Mouse (Mus musculus): ENCODE data around the gene Sdcbp2. TPM values are rescaled to one million over a fixed set of nuclear protein-coding genes. Genes with fewer than 3 reads are reported as not detected.
"Not testable (repeated sequence)": the region's sequence is repeated elsewhere in the genome, so short reads cannot be mapped to it uniquely, and the experiment has no call there.

The Sdcbp2 gene
- polyA plus RNA-seq, 1 experiment: 0.41 TPM

DNA sequence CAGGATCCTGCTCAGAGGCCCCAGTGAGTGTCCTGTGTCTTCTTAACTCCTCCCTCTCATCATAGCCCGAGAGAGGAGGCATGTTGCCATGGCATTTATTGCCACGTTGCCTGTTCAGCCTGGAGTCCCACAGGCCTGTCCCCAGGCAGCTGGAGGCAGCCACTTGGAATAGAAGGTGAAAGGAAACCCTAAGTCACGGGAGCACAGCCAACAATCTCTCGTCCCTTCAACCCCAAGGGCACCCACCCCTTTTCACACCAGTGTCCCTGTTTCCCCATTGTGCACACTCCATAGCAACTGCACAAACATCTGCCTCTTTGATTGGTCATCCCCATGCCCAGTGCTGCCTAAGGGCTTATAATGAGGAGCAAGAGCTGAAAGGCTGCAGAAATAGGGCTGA lies 31.2 kb downstream of the Sdcbp2 start:
- H3K36me3 ChIP-seq (ENCODE audit: control insufficient read depth, insufficient read depth): no peaks in the 10 kb centered on the region
- no peak overlapping the region for H3ac ChIP-seq (ENCODE audit: control insufficient read depth, insufficient read length)
- TF ChIP-seq TCF12 (IDR thresholded peaks at IDR 0.05; ENCODE audit: insufficient read depth, poor library complexity, severe bottlenecking) (no peak), POLR2AphosphoS2 (IDR thresholded peaks at IDR 0.05; ENCODE audit: insufficient read length, low read depth) (no peak), MYOG (IDR thresholded peaks at IDR 0.05; ENCODE audit: control insufficient read depth in 1 of 3, insufficient read depth in 1 of 3, insufficient read length in 2 of 3, low read depth in 2 of 3) (no peak), MYOD1 (IDR thresholded peaks at IDR 0.05; ENCODE audit: control insufficient read depth in 1 of 3, insufficient read length in 2 of 3, low read depth in 2 of 3) (no peak)
- no peak overlapping the region for H3K4me3 ChIP-seq
- H3K27me3 ChIP-seq (ENCODE audit: control insufficient read depth, insufficient read depth, insufficient read length): peaks cover 44% of the 10 kb centered on the region
- H3K79me2 ChIP-seq (ENCODE audit: control insufficient read depth, insufficient read depth): no peaks in the 10 kb centered on the region
- no peak overlapping the region for H3K4me2 ChIP-seq (ENCODE audit: low read depth)

DNA sequence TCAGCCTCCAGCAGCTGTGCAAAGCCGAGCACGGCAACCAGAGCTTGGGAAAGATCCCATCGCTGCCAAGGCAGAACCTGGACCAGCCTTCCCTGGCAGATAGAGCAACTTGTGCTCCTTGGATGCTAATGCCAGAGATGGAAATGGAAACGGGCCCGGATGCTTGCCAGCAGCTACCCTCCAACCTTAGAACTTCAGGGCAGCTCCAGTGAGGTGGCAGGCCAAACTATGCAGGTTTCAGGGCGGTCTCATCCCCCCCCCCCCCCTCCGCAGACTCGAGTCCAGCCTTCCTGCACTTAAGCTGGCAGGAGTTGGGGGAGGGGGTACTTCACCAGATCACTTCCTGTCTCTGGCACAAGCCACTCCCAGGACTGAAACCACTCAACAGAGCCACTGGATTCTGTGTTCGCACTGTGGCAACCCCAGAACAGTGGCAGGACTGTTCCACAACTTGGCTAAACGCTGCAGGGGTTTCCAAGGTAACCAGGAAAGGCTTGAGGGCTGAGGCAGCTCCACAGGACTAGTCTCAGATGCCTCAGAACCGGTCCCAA lies 33.1 kb downstream of the Sdcbp2 start:
- Histone ChIP-seq H3K27me3 (ENCODE audit: control insufficient read depth, insufficient read depth, insufficient read length) (peaks cover 30% of the 10 kb centered on the region), H3K36me3 (ENCODE audit: control insufficient read depth, insufficient read depth) (no peaks in the 10 kb centered on the region), H3K4me2 (ENCODE audit: low read depth) (no peak overlapping the region), H3K4me3 (no peak overlapping the region), H3ac (ENCODE audit: control insufficient read depth, insufficient read length) (no peak overlapping the region), H3K79me2 (ENCODE audit: control insufficient read depth, insufficient read depth) (no peaks in the 10 kb centered on the region)
- no peak for TF ChIP-seq POLR2AphosphoS2 (IDR thresholded peaks at IDR 0.05; ENCODE audit: insufficient read length, low read depth)
- peak in 1 of 3 experiments; percentile 3 for TF ChIP-seq MYOG (IDR thresholded peaks at IDR 0.05; ENCODE audit: control insufficient read depth in 1 of 3, insufficient read depth in 1 of 3, insufficient read length in 2 of 3, low read depth in 2 of 3)
- TF ChIP-seq E2F4 (IDR thresholded peaks at IDR 0.05; ENCODE audit: insufficient read depth): no peak

DNA sequence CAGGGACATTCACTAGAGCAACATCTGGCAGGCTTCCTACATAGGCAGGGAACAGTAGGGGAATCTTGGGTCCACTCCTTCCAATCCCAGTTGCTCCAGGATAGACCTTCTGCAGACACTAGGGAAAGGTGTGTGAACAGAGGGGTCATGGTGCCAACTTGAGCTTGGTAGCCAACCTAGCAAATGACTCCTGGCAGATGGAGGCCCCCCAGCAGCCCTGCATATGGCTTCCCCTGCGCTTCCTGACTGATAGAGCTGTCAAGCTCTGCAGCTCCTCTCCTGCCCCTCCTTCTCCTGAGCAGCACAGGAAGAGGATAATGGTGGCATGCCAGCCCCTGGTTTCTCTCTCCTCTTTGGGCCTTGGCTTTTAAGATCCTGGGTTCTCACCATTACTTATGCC lies 36.0 kb downstream of the Sdcbp2 start:
- no peak overlapping the region for H3K4me3 ChIP-seq
- peaks cover 7% of the 10 kb centered on the region for H3K27me3 ChIP-seq (ENCODE audit: control insufficient read depth, insufficient read depth, insufficient read length)
- TF ChIP-seq CEBPB (IDR thresholded peaks at IDR 0.05; ENCODE audit: insufficient read depth, poor library complexity, severe bottlenecking): no peak
- no peak for TF ChIP-seq SRF (IDR thresholded peaks at IDR 0.05; ENCODE audit: control insufficient read depth, insufficient read length, low read depth)
- TF ChIP-seq TCF3 (IDR thresholded peaks at IDR 0.05; ENCODE audit: insufficient read length, low read depth): no peak
- TF ChIP-seq POLR2A (IDR thresholded peaks at IDR 0.05; ENCODE audit: insufficient read length, low read depth): no peak
- TF ChIP-seq REST (IDR thresholded peaks at IDR 0.05; ENCODE audit: insufficient read depth, insufficient read length): no peak
- no peak overlapping the region for H3ac ChIP-seq (ENCODE audit: control insufficient read depth, insufficient read length)
- no peaks in the 10 kb centered on the region for H3K36me3 ChIP-seq (ENCODE audit: control insufficient read depth, insufficient read depth)
- no peak overlapping the region for H3K4me2 ChIP-seq (ENCODE audit: low read depth)
- H3K79me2 ChIP-seq (ENCODE audit: control insufficient read depth, insufficient read depth): no peaks in the 10 kb centered on the region

DNA sequence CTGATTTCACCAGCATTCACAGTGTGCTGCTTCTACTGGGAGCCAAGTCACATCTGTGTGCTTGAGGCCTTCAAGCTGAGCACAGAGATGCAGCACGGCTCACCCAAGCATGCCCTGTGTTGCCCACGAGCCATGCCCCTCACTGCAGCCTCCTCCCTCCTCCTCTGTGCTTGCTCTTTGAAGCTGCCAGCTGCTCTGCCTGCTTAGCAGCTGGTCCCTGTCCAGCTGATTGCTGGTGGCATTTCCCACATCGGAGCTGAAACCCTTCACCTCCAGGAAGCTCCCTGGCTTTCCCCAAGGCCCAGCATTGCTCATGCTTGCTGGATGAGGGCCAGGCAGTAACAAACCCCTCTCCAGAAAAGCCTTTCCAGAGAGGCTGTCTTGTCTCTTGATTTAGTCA lies 37.6 kb downstream of the Sdcbp2 start:
- Histone ChIP-seq H3K4me2 (ENCODE audit: low read depth) (no peak overlapping the region), H3K4me3 (no peak overlapping the region), H3ac (ENCODE audit: control insufficient read depth, insufficient read length) (no peak overlapping the region), H3K36me3 (ENCODE audit: control insufficient read depth, insufficient read depth) (no peaks in the 10 kb centered on the region), H3K27me3 (ENCODE audit: control insufficient read depth, insufficient read depth, insufficient read length) (no peaks in the 10 kb centered on the region), H3K79me2 (ENCODE audit: control insufficient read depth, insufficient read depth) (no peaks in the 10 kb centered on the region)
- peak in 2 of 3 experiments; percentile 58 to 65 for TF ChIP-seq MYOG (IDR thresholded peaks at IDR 0.05; ENCODE audit: control insufficient read depth in 1 of 3, insufficient read depth in 1 of 3, insufficient read length in 2 of 3, low read depth in 2 of 3)
- peak in 2 of 3 experiments; percentile 43 to 79 for TF ChIP-seq MYOD1 (IDR thresholded peaks at IDR 0.05; ENCODE audit: control insufficient read depth in 1 of 3, insufficient read length in 2 of 3, low read depth in 2 of 3)
- no peak for TF ChIP-seq REST (IDR thresholded peaks at IDR 0.05; ENCODE audit: insufficient read depth, insufficient read length)
- TF ChIP-seq TCF12 (IDR thresholded peaks at IDR 0.05; ENCODE audit: insufficient read depth, poor library complexity, severe bottlenecking): no peak
- TF ChIP-seq TCF3 (IDR thresholded peaks at IDR 0.05; ENCODE audit: insufficient read length, low read depth): no peak

DNA sequence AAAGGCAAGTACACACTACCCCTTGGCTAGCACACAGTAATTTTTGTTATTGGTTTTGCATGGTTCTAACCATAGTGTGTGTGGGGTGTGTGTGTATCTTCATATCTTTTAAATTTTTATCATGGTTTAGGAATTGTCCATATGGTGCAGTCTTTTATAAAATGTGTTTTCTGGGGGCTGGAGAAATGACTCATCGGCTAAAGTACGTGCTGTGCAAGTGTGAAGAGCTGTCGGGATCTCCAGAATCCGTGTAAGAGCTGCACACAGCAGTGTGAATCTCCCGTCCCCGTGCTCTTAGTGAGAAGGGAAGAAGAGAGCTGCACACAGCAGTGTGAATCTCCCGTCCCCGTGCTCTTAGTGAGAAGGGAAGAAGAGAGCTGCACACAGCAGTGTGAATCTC lies 43.4 kb downstream of the Sdcbp2 start:
- not testable (repeated sequence) for H3K36me3 ChIP-seq (ENCODE audit: control insufficient read depth, insufficient read depth); H3K4me3 ChIP-seq; H3ac ChIP-seq (ENCODE audit: control insufficient read depth, insufficient read length); H3K79me2 ChIP-seq (ENCODE audit: control insufficient read depth, insufficient read depth); H3K27me3 ChIP-seq (ENCODE audit: control insufficient read depth, insufficient read depth, insufficient read length)
- peak overlapping the region; percentile 50 for H3K4me2 ChIP-seq (ENCODE audit: low read depth)

DNA sequence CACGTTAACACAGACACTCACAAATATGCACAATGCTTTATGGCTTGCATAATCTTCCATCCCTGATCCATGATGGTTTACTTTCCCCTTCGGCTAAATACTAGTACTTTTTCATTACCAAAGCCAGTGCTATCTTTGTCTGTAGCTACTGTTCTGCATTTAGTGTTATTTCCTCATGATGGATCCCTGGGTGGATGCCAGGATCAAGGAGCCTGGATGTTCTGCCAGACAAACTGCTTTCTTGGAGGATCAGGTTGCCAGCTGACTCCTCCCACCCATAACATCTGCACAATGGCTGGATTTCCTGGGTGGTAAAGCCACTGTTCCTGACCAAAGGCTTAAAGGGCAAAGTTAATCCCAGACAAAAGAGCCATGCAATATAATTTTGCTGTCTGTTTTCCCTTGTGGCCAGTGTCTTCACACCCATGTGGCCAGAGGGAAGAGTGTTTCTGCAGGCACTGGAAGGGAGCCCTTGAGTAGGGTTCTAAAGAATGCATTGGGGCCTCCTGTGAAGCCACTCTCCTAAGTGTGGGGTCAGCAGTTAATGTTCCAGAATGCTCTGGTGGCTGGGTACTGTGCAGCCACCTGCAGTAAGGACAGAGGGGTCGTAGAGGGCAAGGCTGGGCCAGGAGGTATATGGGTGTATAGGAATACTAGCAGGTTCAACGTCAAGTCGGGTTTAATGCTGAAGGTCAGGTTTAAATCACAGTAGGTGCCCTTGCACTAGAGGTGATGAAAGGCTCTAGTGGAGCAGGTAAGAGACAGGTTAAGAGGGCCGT lies 44.3 kb downstream of the Sdcbp2 start:
- Histone ChIP-seq H3K4me2 (ENCODE audit: low read depth) (peak overlapping the region; percentile 50), H3K79me2 (ENCODE audit: control insufficient read depth, insufficient read depth) (no peaks in the 10 kb centered on the region), H3K4me3 (no peak overlapping the region), H3ac (ENCODE audit: control insufficient read depth, insufficient read length) (no peak overlapping the region), H3K27me3 (ENCODE audit: control insufficient read depth, insufficient read depth, insufficient read length) (peaks cover 13% of the 10 kb centered on the region), H3K36me3 (ENCODE audit: control insufficient read depth, insufficient read depth) (no peaks in the 10 kb centered on the region)
- no peak for TF ChIP-seq REST (IDR thresholded peaks at IDR 0.05; ENCODE audit: insufficient read depth, insufficient read length)
- no peak for TF ChIP-seq MYOD1 (IDR thresholded peaks at IDR 0.05; ENCODE audit: control insufficient read depth in 1 of 3, insufficient read length in 2 of 3, low read depth in 2 of 3)
- no peak for TF ChIP-seq MYOG (IDR thresholded peaks at IDR 0.05; ENCODE audit: control insufficient read depth in 1 of 3, insufficient read depth in 1 of 3, insufficient read length in 2 of 3, low read depth in 2 of 3)
- no peak for TF ChIP-seq E2F4 (IDR thresholded peaks at IDR 0.05; ENCODE audit: insufficient read depth)
- no peak for TF ChIP-seq TCF12 (IDR thresholded peaks at IDR 0.05; ENCODE audit: insufficient read depth, poor library complexity, severe bottlenecking)
- no peak for TF ChIP-seq CEBPB (IDR thresholded peaks at IDR 0.05; ENCODE audit: insufficient read depth, poor library complexity, severe bottlenecking)
- TF ChIP-seq TCF3 (IDR thresholded peaks at IDR 0.05; ENCODE audit: insufficient read length, low read depth): no peak
- no peak for TF ChIP-seq SRF (IDR thresholded peaks at IDR 0.05; ENCODE audit: control insufficient read depth, insufficient read length, low read depth)
- no peak for TF ChIP-seq MAX (IDR thresholded peaks at IDR 0.05; ENCODE audit: low read depth)
- no peak for TF ChIP-seq USF1 (IDR thresholded peaks at IDR 0.05; ENCODE audit: low read depth)
- TF ChIP-seq POLR2A (IDR thresholded peaks at IDR 0.05; ENCODE audit: insufficient read length, low read depth): no peak

Measured in myocyte (in vitro differentiated cells).